Mouse (Mus musculus) gastrocnemius, adult 8-10 months (tissue): ENCODE results near the gene Rin3. TPM values are rescaled to one million over a fixed set of nuclear protein-coding genes. Genes with fewer than 3 reads are reported as not detected.
A peak's percentile ranks its signal among the peaks of the same experiment; 100 is the strongest.

Source experiments
- DNase-seq, 2 experiments: peaks; one replicate each; pipeline ENCODE4 v3.0.0; 2022; ENCODE audit warnings: low spot score in 2 of 2
- total RNA-seq, 4 experiments: library from RNA; stranded (reverse); gene quantifications; 2 replicates each; pipeline ENCODE4 v1.2.4; 2022

Gene Rin3
- total RNA-seq, 4 experiments from 2014 or later, result 2.2 to 5.6 (median 4.2) TPM

GRCm38 (mm10) chr12:102422065-102422464 is 139.2 kb downstream of the Rin3 start:
- peak in 1 of 2 experiments; percentile 39 for DNase-seq

DNA sequence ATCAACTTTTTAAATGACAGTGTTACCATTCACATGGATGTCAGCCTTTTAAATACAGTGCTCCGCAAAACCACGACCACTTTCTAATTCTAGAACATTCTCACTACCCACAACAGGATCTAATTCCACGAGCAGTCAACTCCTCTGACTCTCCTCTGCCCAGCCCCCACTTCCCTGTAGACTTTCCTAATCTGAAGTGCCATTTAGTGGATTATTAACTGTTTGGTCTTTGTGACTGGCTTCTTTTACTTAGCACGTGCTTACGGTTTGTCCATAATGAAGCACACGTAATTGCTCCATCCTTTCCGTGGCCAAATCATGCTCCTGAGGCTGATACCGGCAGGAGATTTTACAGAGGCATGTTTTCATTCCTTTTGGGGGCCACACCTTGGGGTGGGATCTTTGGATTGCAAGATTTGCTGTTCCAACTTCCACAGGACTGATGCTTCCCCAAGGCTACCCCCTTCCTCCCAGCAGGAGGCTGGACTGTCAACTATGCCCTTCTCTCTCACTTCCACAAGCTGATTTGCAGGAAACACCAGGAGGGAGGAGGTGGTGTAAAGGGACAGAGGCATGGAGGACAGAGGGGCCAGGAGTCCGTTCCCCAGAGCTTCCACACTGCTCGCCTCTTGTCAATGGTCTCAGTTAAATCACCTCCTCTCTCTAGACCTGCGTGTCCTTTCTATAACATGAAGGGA is 139.9 kb downstream of the Rin3 start:
- no peak for DNase-seq

DNA sequence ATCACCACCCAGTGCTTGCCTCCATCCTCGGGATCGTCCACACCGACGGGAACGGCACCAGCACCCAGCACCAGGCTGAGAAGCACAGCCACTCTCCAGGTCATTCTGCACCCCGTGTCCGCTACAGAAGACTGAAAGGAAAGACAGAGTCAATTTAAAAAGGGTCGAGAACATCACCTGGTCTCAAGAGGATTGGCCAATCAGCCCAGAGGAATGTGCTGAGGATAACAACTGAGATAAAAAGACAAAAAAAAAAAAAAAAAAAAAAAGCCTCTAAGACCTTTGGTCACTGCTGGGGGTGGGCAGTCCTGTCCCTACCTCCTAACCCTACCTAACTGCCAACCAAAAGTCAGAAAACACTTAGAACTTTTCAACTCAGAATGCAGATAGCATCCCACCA is 140.8 kb downstream of the Rin3 start:
- DNase-seq, result no peak

DNA sequence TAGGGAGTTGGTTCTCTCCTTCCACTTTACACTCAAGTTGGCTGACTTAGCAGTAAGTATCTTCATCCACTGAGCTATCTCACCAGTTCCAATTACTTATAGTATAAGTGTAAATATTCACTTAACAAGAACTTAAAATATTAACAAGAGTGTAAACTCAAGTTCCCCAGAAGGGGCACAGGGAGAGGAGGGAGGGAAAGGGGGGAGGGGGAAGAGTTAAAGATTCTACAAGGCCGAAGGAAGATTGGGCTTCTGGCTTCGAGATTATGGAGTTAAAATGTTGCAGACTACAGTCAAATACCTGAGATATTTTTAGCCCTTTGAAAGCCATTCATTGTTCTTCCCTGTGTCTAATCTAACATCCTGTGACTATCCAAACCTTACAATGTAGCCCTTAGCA is 141.6 kb downstream of the Rin3 start:
- no peak for DNase-seq

- no peak for DNase-seq
These were observed 142.3 kb downstream of the Rin3 start for GRCm38 (mm10) chr12:102425048-102425578.

- no peak for DNase-seq
These were observed 143.4 kb downstream of the Rin3 start for GRCm38 (mm10) chr12:102426285-102426684.

DNA sequence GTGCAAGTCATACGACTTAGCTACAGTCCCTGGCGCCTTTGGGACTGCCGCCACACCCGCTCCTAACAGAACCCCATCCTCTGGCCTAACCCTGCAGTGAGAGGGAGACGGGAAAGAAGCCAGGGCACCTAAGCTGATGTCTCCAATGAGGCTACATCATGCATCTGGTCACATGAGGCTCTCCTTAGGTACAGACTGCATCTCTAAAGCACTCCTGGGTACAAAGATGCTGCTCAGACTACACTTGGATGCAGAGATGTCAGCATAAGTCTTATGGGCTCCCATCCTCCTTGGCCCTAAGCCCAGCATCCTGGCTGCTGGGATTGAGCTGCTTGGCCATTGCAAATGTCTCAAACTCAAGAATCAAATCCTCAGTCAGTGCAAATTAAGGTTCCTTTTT is 146.8 kb downstream of the Rin3 start:
- DNase-seq, result no peak

GRCm38 (mm10) chr12:102430228-102430627 is 147.4 kb downstream of the Rin3 start:
- no peak for DNase-seq

DNA sequence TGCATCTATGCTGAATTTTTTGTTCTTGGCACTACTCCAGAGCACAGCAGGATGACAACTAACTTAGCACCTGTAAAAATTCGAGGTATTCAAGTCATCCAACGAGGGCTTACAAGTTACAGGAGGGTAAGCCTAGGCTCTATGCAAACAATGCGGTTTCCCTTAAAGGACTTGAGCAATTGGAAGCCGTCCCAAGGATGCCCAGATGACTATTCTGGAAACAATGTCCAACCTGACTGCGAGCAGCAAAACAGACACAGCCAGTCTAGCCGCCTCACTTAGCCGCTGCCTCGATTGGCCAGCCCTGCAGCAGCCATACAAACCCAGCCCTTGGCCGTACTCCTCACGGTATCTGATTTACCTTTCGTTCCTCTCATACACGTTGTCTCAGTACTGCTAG is 149.4 kb downstream of the Rin3 start:
- no peak for DNase-seq

DNA sequence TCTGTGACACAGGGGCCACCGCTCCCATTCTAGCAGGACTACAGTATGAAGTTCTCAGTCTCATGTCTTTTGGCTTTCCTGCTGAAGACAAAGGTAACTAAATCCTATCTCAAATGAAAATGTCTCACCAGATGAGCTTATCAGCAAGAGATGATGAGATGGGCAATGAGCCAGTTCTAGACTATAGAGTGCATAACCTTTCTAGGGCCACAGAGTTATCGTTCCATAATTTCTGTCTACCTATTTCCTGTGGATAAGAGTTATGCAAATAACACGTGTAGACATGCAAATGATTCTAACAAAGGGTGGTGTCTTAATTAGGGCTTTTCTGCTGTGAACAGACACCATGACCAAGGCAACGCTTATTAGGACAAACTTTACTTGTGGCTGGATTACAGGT is 151.3 kb downstream of the Rin3 start:
- DNase-seq, result no peak

GRCm38 (mm10) chr12:102436939-102437526 is 154.2 kb downstream of the Rin3 start:
- DNase-seq, result no peak

DNA sequence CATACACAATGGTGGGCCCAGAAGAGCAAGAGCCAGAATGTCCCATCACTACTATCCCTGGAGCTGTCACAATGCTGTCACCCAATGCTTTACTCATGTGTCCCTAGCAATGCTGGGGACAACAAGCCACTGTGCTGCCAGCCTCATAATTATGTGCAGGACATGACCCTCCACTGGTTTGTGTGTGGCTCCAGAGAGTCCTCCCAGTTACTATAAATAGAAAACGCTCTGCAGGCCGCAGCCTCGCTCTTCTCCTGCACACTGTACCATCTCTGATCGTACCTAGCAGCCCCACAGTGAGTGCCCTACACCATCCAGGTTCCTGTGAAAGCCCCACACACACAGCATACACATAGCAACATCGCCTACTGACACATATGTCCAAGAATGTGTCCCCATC is 155.1 kb downstream of the Rin3 start:
- DNase-seq, result no peak

GRCm38 (mm10) chr12:102438983-102439631 is 156.3 kb downstream of the Rin3 start:
- no peak for DNase-seq

- DNase-seq, result peak; percentile 97
These were observed 156.8 kb downstream of the Rin3 start, which contains the start of gene Lgmn for GRCm38 (mm10) chr12:102439632-102440023. Gene Lgmn (minus strand): TSS chr12:102439813.

Other genes with a start within 250 kb of the Rin3 start
- gene Slc24a4, start 154.3 kb upstream of the Rin3 start, total RNA-seq, result not detected
- 10 to 100 TPM; 17.5 to 24.8 (median 18.9) TPM for gene Lgmn, start 156.8 kb downstream of the Rin3 start, total RNA-seq
- gene Golga5, start 186.1 kb downstream of the Rin3 start, total RNA-seq, result 10 to 100 TPM; 28.2 to 35.0 (median 31.0) TPM